Mouse (Mus musculus) embryonic facial prominence, embryonic 14.5 days (tissue): Measurements from ENCODE around the gene Pank3. TPM values are rescaled to one million over a fixed set of nuclear protein-coding genes. Genes with fewer than 3 reads are reported as not detected.
"Not testable (repeated sequence)": the region's sequence is repeated elsewhere in the genome, so short reads cannot be mapped to it uniquely, and the experiment has no call there.

Experiments
- ATAC-seq: fragments of 200-750 bp; cut with Nextera tagmentation; 2 replicates; pipeline ENCODE4 v1.8.0; 2017; ENCODE audit warnings: low read depth, moderate number of reproducible peaks, moderate TSS enrichment
- DNase-seq: peaks from one replicate; pipeline ENCODE4 v3.0.0-alpha.2; 2015; ENCODE audit warnings: low spot score
- H3K27ac ChIP-seq: fragments of 300-500 bp; sonication (generic); replicated peaks from 2 replicates; pipeline ENCODE4 v1.5.1; 2014; ENCODE audit warnings: low read depth, mild to moderate bottlenecking, low read length, moderate library complexity
- H3K27me3 ChIP-seq: fragments of 300-500 bp; sonication (generic); replicated peaks from 2 replicates; pipeline ENCODE4 v1.6.1; 2014; ENCODE audit warnings: low read length; ENCODE audit not compliant: control insufficient read depth, insufficient read depth
- H3K36me3 ChIP-seq: fragments of 300-500 bp; sonication (generic); 2 replicates; pipeline ENCODE4 v1.6.1; 2014; ENCODE audit warnings: low read length, mixed read lengths; ENCODE audit not compliant: control insufficient read depth, insufficient read depth
- H3K4me1 ChIP-seq: fragments of 300-500 bp; sonication (generic); 2 replicates; pipeline ENCODE4 v1.6.1; 2014; ENCODE audit warnings: antibody characterized with exemption, low read length; ENCODE audit not compliant: control insufficient read depth, insufficient read depth
- H3K4me2 ChIP-seq: fragments of 300-500 bp; sonication (generic); 2 replicates; pipeline ENCODE4 v1.6.1; 2014; ENCODE audit warnings: low read depth, mild to moderate bottlenecking, low read length, moderate library complexity, mixed read lengths
- H3K4me3 ChIP-seq: fragments of 300-500 bp; sonication (generic); 2 replicates; pipeline ENCODE4 v1.5.1; 2014; ENCODE audit warnings: low read depth, mild to moderate bottlenecking, low read length
- H3K9ac ChIP-seq: fragments of 300-500 bp; sonication (generic); 2 replicates; pipeline ENCODE4 v1.6.1; 2014; ENCODE audit warnings: low read depth, mild to moderate bottlenecking, low read length, moderate library complexity, mixed read lengths
- H3K9me3 ChIP-seq: fragments of 300-500 bp; sonication (generic); 2 replicates; pipeline ENCODE4 v1.6.1; 2016; ENCODE audit warnings: low read length; ENCODE audit not compliant: control insufficient read depth
- WGBS: fragments of 180-500 bp; shearing (Covaris S2); extraction: QIAGEN DNeasy Blood & Tissue Kit; methylation state at CpG from one replicate; pipeline ENCODE4 v1.1.7; 2014; 5-methylcytosine and 5-hydroxymethylcytosine counted together
- microRNA counts: library from miRNA; unstranded; fragments of <30 nt; microRNA quantifications from one replicate; lab custom pipeline; 2017
- microRNA-seq: library from miRNA; unstranded; fragments of <30 nt; microRNA quantifications from one replicate; pipeline ENCODE4, GENCODE M21; 2016; ENCODE audit warnings: borderline number of aligned reads
- polyA plus RNA-seq: library from polyadenylated mRNA; unstranded; fragments of >200 nt; fragmentation: Nextera tagmentation; extraction: Ambion mirVana; gene quantifications from 2 replicates; pipeline ENCODE4 v1.2.1, GENCODE M21; 2014

Gene Pank3
- polyA plus RNA-seq, 1 experiment from 2014 or later, result 21.4 TPM

DNA sequence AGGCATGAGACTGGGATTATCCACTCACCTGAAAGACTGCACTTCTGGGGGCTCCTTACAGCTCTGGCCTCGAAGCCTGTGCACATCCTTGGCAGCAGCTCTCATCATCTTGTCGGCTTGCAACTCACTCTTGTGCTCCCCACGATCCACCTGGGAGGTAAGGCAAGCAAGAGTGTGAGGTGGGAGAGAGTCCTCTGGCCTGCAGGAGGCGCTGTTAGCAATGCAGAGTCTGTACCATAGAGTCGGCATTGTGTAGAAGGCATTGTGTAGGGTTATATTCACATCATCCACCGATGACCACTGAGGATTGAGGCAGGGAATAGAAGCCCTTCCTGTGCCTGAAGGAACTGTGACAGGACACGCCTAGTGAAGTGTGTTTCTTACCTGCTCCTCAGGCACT lies 71.0 kb downstream of the Pank3 start:
- Histone ChIP-seq H3K36me3 (no peaks in the 10 kb centered on the region), H3K4me3 (no peak overlapping the region), H3K27ac (no peak overlapping the region), H3K9ac (no peak overlapping the region), H3K27me3 (no peaks in the 10 kb centered on the region), H3K4me2 (no peak overlapping the region), H3K9me3 (no peaks in the 10 kb centered on the region), H3K4me1 (no peaks in the 10 kb centered on the region)
- 84% methylated on average over 6 of the region's 7 CpGs for WGBS
- no peak for DNase-seq
- no peak for ATAC-seq

DNA sequence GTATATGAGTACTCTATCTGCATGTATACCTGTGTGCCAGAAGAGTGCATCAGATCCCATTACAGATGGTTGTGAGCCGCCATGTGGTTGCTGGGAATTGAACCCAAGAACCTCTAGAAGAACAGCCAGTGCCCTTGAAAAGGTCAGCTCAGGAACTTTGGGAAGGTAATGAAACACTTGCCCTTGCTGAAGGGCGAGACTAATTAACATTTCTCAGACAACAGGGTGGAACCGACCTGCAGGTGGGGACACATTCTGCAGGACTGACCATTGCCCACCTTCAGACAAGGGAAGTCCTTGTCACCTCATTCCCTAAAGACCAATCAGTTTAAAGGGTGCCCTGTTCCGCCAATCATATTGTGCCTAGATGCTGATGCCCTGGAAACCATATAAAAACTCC lies 71.5 kb downstream of the Pank3 start:
- not testable (repeated sequence) for H3K9me3 ChIP-seq, DNase-seq, H3K9ac ChIP-seq, H3K36me3 ChIP-seq, H3K27ac ChIP-seq, H3K4me3 ChIP-seq, H3K27me3 ChIP-seq, H3K4me2 ChIP-seq, H3K4me1 ChIP-seq, ATAC-seq
- 90% methylated on average over 4 of the region's 4 CpGs for WGBS

MicroRNAs encoded within 50 kb of the gene (microRNA counts, 519-probe panel; counts per million panel counts)
- microRNA mmu-miR-103 (lab: Ali Mortazavi, UCI), result 3,571 counts per million, percentile 83 among the panel's probes with 10 or more counts

Small RNAs within 50 kb of the gene (microRNA-seq; reads per million reads assigned to microRNA genes)
- 6.0 reads per million, percentile 23 among the genes with 10 or more reads in this experiment for gene Mir103-1

Other genes starting within 250 kb of the Pank3 start
- 0.58 and 1.1 TPM in 2 replicates for gene Fbll1, start 29.4 kb downstream of the Pank3 start, polyA plus RNA-seq
- gene Rars, start 65.0 kb downstream of the Pank3 start, polyA plus RNA-seq, result 85.9 and 93.8 TPM in 2 replicates
- 4.1 and 4.3 TPM in 2 replicates for gene Wwc1, start 211.0 kb downstream of the Pank3 start, polyA plus RNA-seq